Mouse (Mus musculus) MEL (cell line): ENCODE measurements around the gene Afg1l. TPM values are rescaled to one million over a fixed set of nuclear protein-coding genes. Genes with fewer than 3 reads are reported as not detected.

Source experiments
- DNase-seq: peaks from one replicate; pipeline ENCODE4 v3.0.0; 2011; ENCODE audit warnings: low read depth, low spot score
- H3K27ac ChIP-seq: 2 replicates; pipeline ENCODE4 v1.5.1; 2012; ENCODE audit warnings: low read depth, mild to moderate bottlenecking, control low read depth, low read length, moderate library complexity; ENCODE audit not compliant: control insufficient read depth
- H3K27me3 ChIP-seq, 2 experiments: fragments of 150-350 bp in 1 of 2; sonication (generic) in 1 of 2; 2 replicates each; pipeline ENCODE4 v1.6.1; 2012; ENCODE audit warnings: low read length in 2 of 2, mild to moderate bottlenecking in 2 of 2, improper control_type of control experiment in 1 of 2, moderate library complexity in 1 of 2; ENCODE audit not compliant: insufficient read depth in 2 of 2, control insufficient read depth in 1 of 2
- H3K36me3 ChIP-seq, 2 experiments: 2 replicates each; pipeline ENCODE4 v1.6.1; 2012 to 2014; ENCODE audit warnings: low read length in 2 of 2, improper control_type of control experiment in 1 of 2, inconsistent platforms in 1 of 2, mild to moderate bottlenecking in 1 of 2; ENCODE audit not compliant: insufficient read depth in 2 of 2, control insufficient read depth in 1 of 2
- H3K4me1 ChIP-seq, 2 experiments: fragments of 150-350 bp in 1 of 2; sonication (generic) in 1 of 2; 2 replicates each; pipeline ENCODE4 v1.6.1; 2012; ENCODE audit warnings: low read length in 2 of 2, improper control_type of control experiment in 1 of 2, mild to moderate bottlenecking in 1 of 2; ENCODE audit not compliant: insufficient read depth in 2 of 2, control insufficient read depth in 1 of 2
- H3K4me3 ChIP-seq, 2 experiments: fragments of 150-350 bp in 1 of 2; sonication (generic) in 1 of 2; 2 replicates each; pipeline ENCODE4 v1.5.1; 2012; ENCODE audit warnings: low read depth in 2 of 2, low read length in 2 of 2, mild to moderate bottlenecking in 2 of 2, moderate library complexity in 2 of 2, control low read depth in 1 of 2, improper control_type of control experiment in 1 of 2; ENCODE audit not compliant: control insufficient read depth in 1 of 2, insufficient read depth in 1 of 2
- H3K79me2 ChIP-seq: 2 replicates; pipeline ENCODE4 v1.6.1; 2012; ENCODE audit warnings: mild to moderate bottlenecking, low read length, moderate library complexity; ENCODE audit not compliant: control insufficient read depth, poor library complexity, insufficient read depth
- H3K9ac ChIP-seq: 2 replicates; pipeline ENCODE4 v1.6.1; 2012; ENCODE audit warnings: low read depth, mild to moderate bottlenecking, control low read depth, low read length, moderate library complexity; ENCODE audit not compliant: control insufficient read depth, poor library complexity, severe bottlenecking
- H3K9me3 ChIP-seq: fragments of 150-350 bp; sonication (generic); replicated peaks from 2 replicates; pipeline ENCODE4 v1.6.1; 2012; ENCODE audit warnings: mild to moderate bottlenecking, low read length, improper control_type of control experiment, moderate library complexity; ENCODE audit not compliant: insufficient read depth
- BHLHE40 ChIP-seq: IDR thresholded peaks from 2 replicates; pipeline ENCODE4 v1.6.1; 2012; ENCODE audit warnings: low read depth, mild to moderate bottlenecking, inconsistent platforms, low read length, improper control_type of control experiment, borderline replicate concordance
- CHD1 ChIP-seq: IDR thresholded peaks from 2 replicates; pipeline ENCODE4 v1.6.1; 2012; ENCODE audit warnings: low read depth, mild to moderate bottlenecking, inconsistent platforms, low read length, improper control_type of control experiment
- CTCF ChIP-seq, 3 experiments: IDR thresholded peaks in 2 of 3; conservative IDR thresholded peaks in 1 of 3; 2 replicates each; pipeline ENCODE4 v1.5.1; 2011 to 2012; ENCODE audit warnings: low read length in 3 of 3, low read depth in 2 of 3, mild to moderate bottlenecking in 2 of 3, improper control_type of control experiment in 1 of 3, inconsistent platforms in 1 of 3, mixed read lengths in 1 of 3, moderate library complexity in 1 of 3; ENCODE audit not compliant: control insufficient read depth in 1 of 3, insufficient read depth in 1 of 3, poor library complexity in 1 of 3, severe bottlenecking in 1 of 3
- E2F4 ChIP-seq: IDR thresholded peaks from 2 replicates; pipeline ENCODE4 v1.6.1; 2011; ENCODE audit warnings: low read depth, low read length, improper control_type of control experiment, borderline replicate concordance
- ELF1 ChIP-seq: IDR thresholded peaks from 2 replicates; pipeline ENCODE4 v1.6.1; 2014; ENCODE audit warnings: low read depth, mild to moderate bottlenecking, inconsistent platforms, low read length, improper control_type of control experiment, moderate library complexity
- EP300 ChIP-seq, 2 experiments: IDR thresholded peaks; 2 replicates each; pipeline ENCODE4 v1.6.1; 2011; ENCODE audit warnings: improper control_type of control experiment in 2 of 2, low read length in 2 of 2, low read depth in 1 of 2, mild to moderate bottlenecking in 1 of 2
- ETS1 ChIP-seq: IDR thresholded peaks from 2 replicates; pipeline ENCODE4 v1.6.1; 2012; ENCODE audit warnings: low read depth, mild to moderate bottlenecking, inconsistent platforms, low read length, improper control_type of control experiment, moderate library complexity
- GABPA ChIP-seq: IDR thresholded peaks from 2 replicates; pipeline ENCODE4 v1.6.1; 2012; ENCODE audit warnings: low read depth, mild to moderate bottlenecking, inconsistent platforms, low read length, improper control_type of control experiment, moderate library complexity
- GATA1 ChIP-seq: IDR thresholded peaks from 2 replicates; pipeline ENCODE4 v1.6.1; 2011; ENCODE audit warnings: low read depth, low read length, improper control_type of control experiment
- HCFC1 ChIP-seq: IDR thresholded peaks from 2 replicates; pipeline ENCODE4 v1.6.1; 2012; ENCODE audit warnings: low read depth, mild to moderate bottlenecking, inconsistent platforms, low read length, improper control_type of control experiment, moderate library complexity
- JUND ChIP-seq: IDR thresholded peaks from 2 replicates; pipeline ENCODE4 v1.6.1; 2011; ENCODE audit warnings: low read depth, mild to moderate bottlenecking, improper control_type of control experiment, low read length
- KAT2A ChIP-seq: conservative IDR thresholded peaks from 2 replicates; pipeline ENCODE4 v1.6.1; 2012; ENCODE audit warnings: low read depth, low read length, improper control_type of control experiment, inconsistent platforms
- MAFK ChIP-seq: IDR thresholded peaks from 2 replicates; pipeline ENCODE4 v1.6.1; 2011; ENCODE audit warnings: low read depth, mild to moderate bottlenecking, low read length, improper control_type of control experiment, borderline replicate concordance
- MAX ChIP-seq: IDR thresholded peaks from 2 replicates; pipeline ENCODE4 v1.6.1; 2011; ENCODE audit warnings: low read length, improper control_type of control experiment
- MAZ ChIP-seq: IDR thresholded peaks from 2 replicates; pipeline ENCODE4 v1.6.1; 2012; ENCODE audit warnings: low read depth, mild to moderate bottlenecking, inconsistent platforms, low read length, improper control_type of control experiment
- MXI1 ChIP-seq: IDR thresholded peaks from 2 replicates; pipeline ENCODE4 v1.6.1; 2011; ENCODE audit warnings: mild to moderate bottlenecking, low read depth, low read length, improper control_type of control experiment
- MYB ChIP-seq: IDR thresholded peaks from 2 replicates; pipeline ENCODE4 v1.6.1; 2011; ENCODE audit warnings: mild to moderate bottlenecking, low read depth, low read length, improper control_type of control experiment
- MYC ChIP-seq: IDR thresholded peaks from 2 replicates; pipeline ENCODE4 v1.6.1; 2011; ENCODE audit warnings: low read depth, mild to moderate bottlenecking, low read length, improper control_type of control experiment, moderate library complexity
- POLR2A ChIP-seq, 2 experiments: IDR thresholded peaks; 2 replicates each; pipeline ENCODE4 v1.6.1; 2011 to 2012; ENCODE audit warnings: low read length in 2 of 2, mild to moderate bottlenecking in 2 of 2, control low read depth in 1 of 2, improper control_type of control experiment in 1 of 2, low read depth in 1 of 2, moderate library complexity in 1 of 2; ENCODE audit not compliant: control insufficient read depth in 1 of 2, insufficient read depth in 1 of 2, poor library complexity in 1 of 2
- POLR2AphosphoS2 ChIP-seq: IDR thresholded peaks from 2 replicates; pipeline ENCODE4 v1.6.1; 2011; ENCODE audit warnings: low read length, improper control_type of control experiment
- RAD21 ChIP-seq: IDR thresholded peaks from 2 replicates; pipeline ENCODE4 v1.6.1; 2011; ENCODE audit warnings: mild to moderate bottlenecking, low read depth, low read length, improper control_type of control experiment
- RCOR1 ChIP-seq: IDR thresholded peaks from 2 replicates; pipeline ENCODE4 v1.6.1; 2012; ENCODE audit warnings: low read depth, mild to moderate bottlenecking, inconsistent platforms, low read length, improper control_type of control experiment
- SMC3 ChIP-seq: IDR thresholded peaks from 2 replicates; pipeline ENCODE4 v1.6.1; 2011; ENCODE audit warnings: low read depth, low read length, improper control_type of control experiment
- TAL1 ChIP-seq: IDR thresholded peaks from 2 replicates; pipeline ENCODE4 v1.6.1; 2012; ENCODE audit warnings: mild to moderate bottlenecking, inconsistent platforms, low read length, moderate library complexity, mixed read lengths
- TBP ChIP-seq: IDR thresholded peaks from 2 replicates; pipeline ENCODE4 v1.8.0; 2011; ENCODE audit warnings: low read depth, low read length, improper control_type of control experiment
- TCF12 ChIP-seq: IDR thresholded peaks from 2 replicates; pipeline ENCODE4 v1.6.1; 2014; ENCODE audit warnings: low read depth, mild to moderate bottlenecking, inconsistent platforms, low read length, improper control_type of control experiment, moderate library complexity
- USF1 ChIP-seq: IDR thresholded peaks from 2 replicates; pipeline ENCODE4 v1.6.1; 2014; ENCODE audit warnings: low read depth, mild to moderate bottlenecking, inconsistent platforms, low read length, improper control_type of control experiment, moderate library complexity
- USF2 ChIP-seq, 2 experiments: IDR thresholded peaks; 2 replicates each; pipeline ENCODE4 v1.6.1; 2011 to 2012; ENCODE audit warnings: improper control_type of control experiment in 2 of 2, low read length in 2 of 2, borderline replicate concordance in 1 of 2, inconsistent platforms in 1 of 2, low read depth in 1 of 2, mild to moderate bottlenecking in 1 of 2; ENCODE audit not compliant: insufficient read depth in 1 of 2
- ZMIZ1 ChIP-seq: IDR thresholded peaks from 2 replicates; pipeline ENCODE4 v1.6.1; 2012; ENCODE audit warnings: low read depth, mild to moderate bottlenecking, inconsistent platforms, low read length, improper control_type of control experiment, moderate library complexity
- ZNF384 ChIP-seq: IDR thresholded peaks from 2 replicates; pipeline ENCODE4 v1.6.1; 2012; ENCODE audit warnings: low read depth, mild to moderate bottlenecking, inconsistent platforms, low read length, improper control_type of control experiment
- polyA plus RNA-seq, 2 experiments: library from polyadenylated mRNA; stranded (reverse) in 1 of 2; unstranded in 1 of 2; fragments of >175 nt in 1 of 2; fragments of >200 nt in 1 of 2; gene quantifications; 2 replicates each; pipeline versions ENCODE4 v1.2.1 to v1.2.4; 2012; ENCODE audit warnings: low replicate concordance in 2 of 2, low read depth in 1 of 2; ENCODE audit not compliant: insufficient read length in 2 of 2, insufficient read depth in 1 of 2, missing spikeins in 1 of 2
- total RNA-seq: library from RNA; depleted of rRNA; stranded (reverse); fragments of 300-350 nt; gene quantifications from 2 replicates; pipeline ENCODE4 v1.2.3, GENCODE M21; 2012

Afg1l gene
- total and polyA plus RNA-seq, 3 experiments, result 3.4 to 3.7 TPM; not detected in 1

- peaks cover 0 to 45% of the 10 kb centered on the region in 2 experiments for H3K36me3 ChIP-seq
- H3K79me2 ChIP-seq, result peaks cover 53% of the 10 kb centered on the region
- H3K9ac ChIP-seq, result peak overlapping the region; percentile 44
Measured at GRCm38 (mm10) chr10:42271454-42272230, 206.7 kb downstream of the Afg1l start.

DNA sequence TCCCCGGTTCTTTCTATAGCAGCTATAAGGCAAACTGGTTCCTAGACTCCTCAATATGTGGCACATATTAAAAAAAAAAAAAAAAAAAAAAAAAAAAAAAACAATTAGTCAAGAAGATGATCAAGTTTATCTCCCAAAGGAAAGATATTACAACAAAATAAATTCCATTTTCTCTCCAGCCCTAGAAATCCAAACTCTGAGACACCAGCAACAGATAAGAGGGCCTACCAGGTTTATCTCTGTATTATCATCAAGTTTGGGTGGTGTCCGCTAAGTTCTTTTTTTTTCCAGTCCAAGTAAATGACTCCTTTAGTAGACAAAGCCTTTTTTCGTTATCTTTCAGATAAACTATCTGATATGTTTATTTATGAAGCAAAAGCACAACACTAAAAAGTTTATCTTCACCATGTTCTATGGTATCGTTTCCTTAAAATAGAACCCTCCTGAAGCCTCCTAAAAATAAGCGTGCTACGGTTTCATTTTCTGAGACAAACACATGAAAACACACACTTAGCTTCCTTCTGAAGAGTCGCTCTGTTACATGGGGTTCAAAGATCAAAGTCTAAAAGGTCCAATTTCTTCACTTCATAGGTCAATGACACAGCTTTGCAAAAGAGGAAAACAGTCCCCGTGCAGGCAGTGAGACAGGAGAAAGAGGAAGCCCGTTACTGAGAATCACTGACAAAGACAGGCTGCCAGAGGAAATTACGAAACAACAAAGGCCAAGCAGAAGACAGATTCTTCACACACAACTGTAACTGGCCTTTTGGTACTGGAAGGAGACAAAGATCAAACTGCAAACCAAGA is 207.9 kb downstream of the Afg1l start:
- Histone ChIP-seq H3K9ac (0 out of 2 replicates have a peak overlapping the region, but pooled peaks have one; percentile 28), H3K36me3 (peaks cover 10 to 57% of the 10 kb centered on the region in 2 experiments), H3K27ac (peak overlapping the region; percentile 59), H3K4me3 (peak overlapping the region; percentile 10 to 27; a peak in 3 of 4 replicates), H3K79me2 (peaks cover 48% of the 10 kb centered on the region), H3K27me3 (no peaks in the 10 kb centered on the region), H3K9me3 (no peaks in the 10 kb centered on the region), H3K4me1 (peaks cover 32 to 55% of the 10 kb centered on the region in 2 experiments)
- peak; percentile 82 for DNase-seq
- peak; percentile 86 for TF ChIP-seq ZNF384
- 0 out of 2 replicates have a peak, but pooled peaks have one; percentile 28 for TF ChIP-seq TBP
- no peak for TF ChIP-seq RAD21
- TF ChIP-seq ETS1, result peak; percentile 70; the same call in 1 of the 2 replicates
- TF ChIP-seq MAX, result peak; percentile 55
- TF ChIP-seq TCF12, result no peak
- TF ChIP-seq MAFK, result no peak
- peak; percentile 9; the same call in 1 of the 2 replicates for TF ChIP-seq SMC3
- no peak for TF ChIP-seq TAL1
- no peak for TF ChIP-seq USF1
- no peak for TF ChIP-seq ELF1
- TF ChIP-seq CTCF (IDR thresholded peaks at IDR 0.05 in 2 of 3, conservative IDR thresholded peaks at IDR 0.05 in 1 of 3; ENCODE audit: control insufficient read depth in 1 of 3, insufficient read depth in 1 of 3, low read depth in 2 of 3, low read length in 3 of 3, poor library complexity in 1 of 3, severe bottlenecking in 1 of 3), result no peak
- TF ChIP-seq MYC, result peak; percentile 55
- 0 out of 2 replicates have a peak, but pooled peaks have one; percentile 35 for TF ChIP-seq BHLHE40
- no peak for TF ChIP-seq MYB
- no peak; the same call in 1 of the 2 replicates for TF ChIP-seq HCFC1
- TF ChIP-seq USF2 (IDR thresholded peaks at IDR 0.05; ENCODE audit: borderline replicate concordance in 1 of 2, insufficient read depth in 1 of 2, low read depth in 1 of 2, low read length in 2 of 2), result no peak
- TF ChIP-seq MAZ, result no peak
- TF ChIP-seq GATA1, result peak; percentile 67
- no peak for TF ChIP-seq GABPA

More at GRCm38 (mm10) chr10:42271454-42272230, 206.7 kb downstream of the Afg1l start:
- Histone ChIP-seq H3K4me3 (peak overlapping the region; percentile 12 to 25; a peak in 3 of 4 replicates), H3K4me1 (peaks cover 26 to 43% of the 10 kb centered on the region in 2 experiments), H3K27ac (peak overlapping the region; percentile 59), H3K9me3 (no peaks in the 10 kb centered on the region), H3K27me3 (no peaks in the 10 kb centered on the region)
- DNase-seq, result peak; percentile 82
- peak; percentile 64 for TF ChIP-seq RCOR1
- no peak for TF ChIP-seq ZMIZ1
- no peak for TF ChIP-seq KAT2A
- no peak for TF ChIP-seq JUND
- no peak for TF ChIP-seq POLR2A (IDR thresholded peaks at IDR 0.05; ENCODE audit: control insufficient read depth in 1 of 2, insufficient read depth in 1 of 2, low read depth in 1 of 2, low read length in 2 of 2, poor library complexity in 1 of 2)
- TF ChIP-seq ELF1, result 0 out of 2 replicates have a peak, but pooled peaks have one; percentile 18
- TF ChIP-seq TAL1, result peak; percentile 43
- TF ChIP-seq MYC, result 0 out of 2 replicates have a peak, but pooled peaks have one; percentile 37
- no peak for TF ChIP-seq TBP
- TF ChIP-seq USF1, result no peak
- TF ChIP-seq GATA1, result peak; percentile 77
- no peak for TF ChIP-seq CHD1
- TF ChIP-seq EP300 (IDR thresholded peaks at IDR 0.05; ENCODE audit: low read depth in 1 of 2, low read length in 2 of 2), result peak; percentile 77 to 78
- peak; percentile 60; the same call in 1 of the 2 replicates for TF ChIP-seq BHLHE40
- TF ChIP-seq E2F4, result no peak
- TF ChIP-seq TCF12, result peak; percentile 71; the same call in 1 of the 2 replicates
- peak; percentile 82 for TF ChIP-seq ETS1
- TF ChIP-seq MXI1, result peak; percentile 78
- TF ChIP-seq MAZ, result 0 out of 2 replicates have a peak, but pooled peaks have one; percentile 24
- no peak for TF ChIP-seq POLR2AphosphoS2
- TF ChIP-seq, all 39 proteins: peak for 11
